Mouse (Mus musculus) heart, adult 9 months (tissue): Measurements from ENCODE around the gene Gm21987.

Experiments
- DNase-seq, 2 experiments: peaks; one replicate each; pipeline ENCODE4 v3.0.0; 2022; ENCODE audit warnings: low spot score in 2 of 2

Gm21987 gene

GRCm38 (mm10) chr16:38371705-38372296 is 25.0 kb downstream of the Gm21987 start:
- no peak for DNase-seq

- DNase-seq, result no peak
Measured at GRCm38 (mm10) chr16:38372876-38373275, 26.0 kb downstream of the Gm21987 start.

DNA sequence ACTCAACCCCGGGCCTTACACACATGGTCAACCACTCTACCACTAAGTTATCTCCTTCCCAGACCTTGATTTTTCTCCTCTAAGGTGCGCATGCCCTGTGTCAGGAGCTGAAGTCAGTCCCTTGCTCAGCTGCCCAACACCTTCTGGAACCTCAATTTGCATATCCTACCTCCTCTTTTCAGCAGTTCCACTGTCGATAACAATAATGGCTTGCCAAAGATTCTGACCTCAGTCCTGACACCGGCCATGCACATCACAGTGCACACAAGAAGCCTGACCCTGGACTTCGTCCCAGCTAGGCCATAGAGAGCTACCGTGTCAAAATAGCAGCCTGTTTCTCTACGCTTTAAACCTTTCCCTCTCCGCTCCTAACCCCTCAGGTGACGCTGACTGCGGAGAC is 26.6 kb downstream of the Gm21987 start:
- peak; percentile 46 to 58 for DNase-seq

DNA sequence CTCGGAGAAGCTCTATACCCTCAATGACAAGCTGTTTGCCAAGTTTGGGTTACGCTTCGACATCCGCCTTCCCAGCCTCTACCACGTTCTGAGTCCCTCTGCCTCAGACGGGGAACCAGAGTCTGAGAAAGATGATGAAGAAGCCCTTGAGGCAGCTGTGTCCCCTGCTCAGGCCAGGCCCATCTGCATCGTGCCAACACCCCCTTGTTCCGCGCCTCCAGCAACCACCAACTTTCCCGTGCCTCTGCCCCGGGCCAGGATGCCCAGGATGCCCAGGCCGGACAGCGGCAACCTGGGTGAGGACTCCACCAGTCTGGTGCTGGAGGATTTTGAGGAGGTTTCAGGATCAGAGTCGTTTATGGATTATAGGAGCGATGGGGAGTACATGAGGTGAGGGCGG is 27.1 kb downstream of the Gm21987 start:
- DNase-seq, result no peak

- no peak for DNase-seq
Measured at GRCm38 (mm10) chr16:38374379-38375140, 27.7 kb downstream of the Gm21987 start.

DNA sequence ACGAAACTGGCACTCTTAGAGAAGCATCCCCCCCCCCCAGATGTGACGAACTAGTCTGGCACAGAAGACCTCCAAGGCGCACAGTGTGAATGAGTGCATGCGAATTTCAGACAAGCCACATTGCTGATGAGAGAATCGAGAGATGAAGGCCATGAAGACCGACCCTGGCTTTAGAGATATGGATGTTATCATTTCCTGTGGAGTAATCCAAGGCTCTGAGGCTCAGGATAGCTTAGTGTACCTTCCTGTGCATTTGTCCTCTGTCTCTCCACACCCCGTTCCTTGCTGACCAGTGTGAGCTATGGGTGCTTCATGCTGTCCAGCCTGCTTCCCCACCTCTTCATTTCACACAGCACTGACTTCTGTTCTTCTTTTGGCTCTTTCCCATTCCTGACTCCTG is 28.3 kb downstream of the Gm21987 start:
- DNase-seq, result no peak

DNA sequence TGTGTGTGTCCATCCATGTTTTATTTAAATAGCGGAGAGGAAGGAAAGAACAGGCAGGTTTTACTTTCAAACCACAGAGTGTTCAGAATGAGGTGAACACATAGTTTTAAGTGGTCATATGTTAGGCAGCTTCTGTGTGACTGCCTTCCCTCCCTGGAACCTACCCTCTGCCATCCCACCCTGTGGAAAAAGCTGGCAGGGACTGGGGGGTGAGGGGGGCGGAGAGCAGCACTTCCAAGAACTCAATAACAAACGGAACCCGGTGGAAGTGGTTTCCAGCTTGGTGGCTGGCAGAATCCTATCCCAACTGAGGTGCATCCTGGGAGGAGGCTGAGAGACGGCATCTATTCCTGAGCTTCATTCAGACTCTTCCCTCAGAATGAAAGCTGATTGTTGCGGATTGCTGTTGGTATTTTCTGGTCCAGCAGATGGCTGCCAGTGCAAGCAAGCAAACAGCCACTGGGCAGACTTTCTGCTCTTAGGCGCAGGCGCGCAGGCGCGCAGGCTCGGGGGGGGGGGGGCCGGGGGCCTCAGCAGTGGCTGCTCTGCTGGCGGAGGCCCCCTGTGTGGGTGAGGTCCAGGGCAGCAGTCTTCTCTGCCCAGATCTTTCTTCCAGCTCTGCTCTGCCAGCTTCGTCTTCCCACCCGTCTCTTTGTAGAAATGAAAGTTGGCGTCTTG is 29.5 kb downstream of the Gm21987 start:
- no peak for DNase-seq

DNA sequence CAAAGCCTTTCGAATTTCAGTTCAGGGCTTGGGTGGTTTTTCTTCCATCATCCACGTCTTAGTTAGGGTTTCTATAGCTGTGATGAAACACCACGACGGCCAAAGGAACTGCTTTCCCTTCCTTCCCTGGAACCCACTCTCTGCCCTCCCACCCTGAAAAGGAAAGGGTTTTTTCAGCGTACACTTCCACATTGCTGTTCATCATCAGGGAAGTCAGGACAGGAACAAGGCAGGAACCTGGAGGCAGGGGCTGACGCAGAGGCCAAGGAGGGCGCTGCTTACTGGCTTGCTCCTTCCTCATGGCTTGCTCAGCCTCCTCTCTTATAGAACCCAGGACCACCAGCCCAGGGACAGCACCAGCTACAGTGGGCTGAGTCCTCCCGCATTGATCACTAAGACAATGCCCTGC is 30.0 kb downstream of the Gm21987 start:
- DNase-seq, result no peak

DNA sequence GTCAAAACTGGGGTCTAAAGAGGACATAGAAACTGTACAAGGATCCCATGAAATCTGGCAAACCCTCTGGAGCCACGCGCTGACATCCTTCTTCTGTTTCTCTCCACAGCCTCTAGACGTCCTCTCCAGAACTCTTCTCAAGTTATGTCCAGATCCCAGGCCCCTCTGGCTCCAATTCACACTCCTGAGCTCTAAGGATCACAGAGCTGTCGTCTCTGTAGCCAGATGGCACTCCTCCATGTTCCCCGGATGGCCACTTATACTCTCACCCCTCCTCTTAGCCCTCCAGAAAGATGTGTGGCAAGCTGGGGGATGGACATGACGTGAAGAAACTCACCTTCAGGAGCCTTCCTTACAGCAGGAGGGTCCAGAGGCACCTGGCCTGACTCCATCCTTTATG is 30.7 kb downstream of the Gm21987 start:
- DNase-seq, result no peak

DNA sequence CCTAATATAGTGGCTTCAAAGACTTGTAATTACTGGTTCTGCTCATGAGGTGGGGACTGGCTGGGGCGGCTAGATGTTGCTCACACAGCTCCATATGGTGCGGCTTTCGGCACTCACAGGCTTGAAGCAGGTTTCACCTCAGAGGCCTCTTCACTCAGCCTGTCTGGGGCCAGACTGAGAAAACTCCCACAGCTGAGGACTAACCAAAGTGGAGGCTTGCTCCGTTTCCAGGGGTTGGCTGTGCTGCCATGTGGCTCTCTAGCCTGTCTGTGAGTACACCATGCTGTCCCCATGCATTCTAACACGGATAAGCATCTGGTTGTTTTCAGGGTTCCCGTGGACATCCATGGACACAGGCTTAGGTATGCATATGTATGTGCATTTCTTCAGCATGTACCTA is 31.8 kb downstream of the Gm21987 start:
- no peak for DNase-seq

DNA sequence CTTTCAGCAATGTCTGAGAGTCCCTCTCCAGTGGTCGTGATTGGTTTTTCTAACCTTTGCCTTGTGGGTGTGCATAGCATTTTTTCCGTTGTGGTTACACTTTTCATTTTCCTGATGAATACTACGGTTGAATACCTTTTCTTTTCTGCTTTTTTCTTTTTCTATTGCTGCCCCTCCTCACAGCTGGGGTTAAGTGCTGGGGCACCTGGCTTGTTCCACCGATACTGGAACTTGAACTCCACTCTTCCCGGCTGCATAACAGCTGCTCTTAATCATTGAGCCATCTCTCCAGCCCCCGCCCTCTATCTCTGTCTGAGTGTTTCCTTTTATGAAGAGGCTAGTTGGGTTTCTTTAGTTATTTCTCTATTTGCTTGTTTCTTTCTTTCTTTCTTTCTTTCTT is 32.2 kb downstream of the Gm21987 start:
- no peak for DNase-seq

DNA sequence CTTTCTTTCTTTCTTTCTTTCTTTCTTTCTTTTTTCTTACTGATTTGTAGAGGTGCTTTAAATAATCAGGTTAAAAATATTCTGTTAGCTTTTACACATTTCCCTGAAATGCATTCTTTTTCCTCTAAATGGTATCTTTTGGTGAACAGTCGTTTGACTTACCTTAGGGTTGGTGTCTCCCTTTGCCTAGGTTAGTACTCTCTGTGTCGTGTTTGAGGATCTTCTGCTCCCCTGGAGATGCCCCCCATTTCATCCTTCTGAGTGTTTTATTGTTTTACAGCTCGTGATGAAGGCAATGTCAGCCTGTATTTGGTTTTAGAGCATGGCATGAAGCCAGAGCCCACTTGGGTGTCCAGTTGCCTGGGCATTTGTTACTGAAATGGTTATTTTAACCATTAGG is 32.7 kb downstream of the Gm21987 start:
- no peak for DNase-seq

GRCm38 (mm10) chr16:38379926-38380325 is 33.1 kb downstream of the Gm21987 start:
- DNase-seq, result no peak

DNA sequence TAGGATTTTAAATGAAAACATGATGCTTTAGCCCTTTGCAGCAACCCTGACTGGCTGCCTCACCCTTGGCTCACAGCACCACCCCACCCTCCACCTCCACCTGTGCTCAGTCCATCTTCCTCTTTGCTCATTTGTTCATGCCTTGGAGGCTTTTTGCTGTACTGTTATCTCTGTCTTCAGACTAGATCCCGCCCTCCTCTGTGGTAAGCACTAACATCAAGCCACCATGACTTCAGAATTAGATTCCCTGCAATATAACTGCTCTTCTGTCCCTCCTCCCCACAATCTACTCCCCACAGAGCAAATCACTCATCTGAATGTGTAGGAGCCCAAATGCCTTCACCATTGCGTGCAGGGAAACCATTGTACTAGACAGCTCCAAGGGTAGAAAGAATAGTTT is 36.8 kb downstream of the Gm21987 start:
- DNase-seq, result no peak

DNA sequence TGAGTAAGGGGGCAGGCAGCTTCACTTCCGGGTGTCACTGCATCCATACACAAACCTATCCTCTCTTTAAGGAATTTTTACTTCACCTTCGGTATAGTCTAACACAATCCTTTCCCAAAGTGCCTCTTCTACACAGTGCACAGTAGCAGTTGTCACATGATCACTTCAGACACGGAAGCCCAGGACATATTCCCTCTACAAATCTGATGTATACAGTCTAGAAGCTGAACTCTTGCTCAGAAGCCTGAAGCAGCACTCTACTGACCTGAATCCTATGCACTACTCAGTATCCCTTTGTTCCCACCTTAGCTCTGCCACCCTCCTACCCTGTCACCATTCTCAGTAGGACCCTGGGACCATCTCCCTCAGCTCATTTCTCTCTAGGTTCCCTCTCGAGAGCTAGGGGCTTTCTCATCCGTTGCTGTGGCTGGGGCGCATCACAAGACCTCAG is 38.4 kb downstream of the Gm21987 start:
- no peak for DNase-seq

- no peak for DNase-seq
Measured at GRCm38 (mm10) chr16:38385700-38386099, 38.9 kb downstream of the Gm21987 start.

- no peak for DNase-seq
Measured at GRCm38 (mm10) chr16:38387389-38387788, 40.5 kb downstream of the Gm21987 start.

DNA sequence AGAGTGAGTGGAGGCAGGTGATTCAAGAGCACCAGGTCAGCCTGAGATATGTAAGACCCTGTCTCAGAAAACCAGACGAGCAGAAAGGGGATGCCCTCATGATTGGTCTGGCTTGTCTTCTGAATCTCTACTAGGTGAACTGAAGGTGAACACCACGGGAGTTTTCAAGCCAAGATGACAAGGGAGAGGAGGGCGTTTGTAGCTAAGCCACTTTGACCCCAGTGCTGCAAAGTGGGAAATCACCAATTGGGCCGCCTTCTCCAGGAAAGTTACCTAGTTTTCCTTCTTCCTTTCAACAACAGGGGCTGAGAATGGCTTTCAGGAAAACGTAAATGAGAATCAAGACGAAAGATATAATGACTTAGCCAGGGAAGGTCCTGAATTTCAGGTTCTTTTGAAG is 41.9 kb downstream of the Gm21987 start:
- DNase-seq, result no peak

- DNase-seq, result no peak
Measured at GRCm38 (mm10) chr16:38389284-38389893, 42.5 kb downstream of the Gm21987 start.

- no peak for DNase-seq
Measured at GRCm38 (mm10) chr16:38390322-38390721, 43.5 kb downstream of the Gm21987 start.

- DNase-seq, result peak; percentile 90 to 91
Measured at GRCm38 (mm10) chr16:38392126-38392894, 45.5 kb downstream of the Gm21987 start.

- DNase-seq, result peak; percentile 70 to 73
Measured at GRCm38 (mm10) chr16:38394191-38394618, 47.4 kb downstream of the Gm21987 start.
